Mouse (Mus musculus) MEL (cell line): ENCODE measurements around the gene Pax9.

Experiments
- CHD1 ChIP-seq: IDR thresholded peaks from 2 replicates; pipeline ENCODE4 v1.6.1; 2012; ENCODE audit warnings: low read depth, mild to moderate bottlenecking, inconsistent platforms, low read length, improper control_type of control experiment
- CHD2 ChIP-seq: IDR thresholded peaks from 2 replicates; pipeline ENCODE4 v1.6.1; 2011; ENCODE audit warnings: low read length, improper control_type of control experiment
- CTCF ChIP-seq, 3 experiments: IDR thresholded peaks in 2 of 3; conservative IDR thresholded peaks in 1 of 3; 2 replicates each; pipeline ENCODE4 v1.5.1; 2011 to 2012; ENCODE audit warnings: low read length in 3 of 3, low read depth in 2 of 3, mild to moderate bottlenecking in 2 of 3, improper control_type of control experiment in 1 of 3, inconsistent platforms in 1 of 3, mixed read lengths in 1 of 3, moderate library complexity in 1 of 3; ENCODE audit not compliant: control insufficient read depth in 1 of 3, insufficient read depth in 1 of 3, poor library complexity in 1 of 3, severe bottlenecking in 1 of 3
- E2F4 ChIP-seq: IDR thresholded peaks from 2 replicates; pipeline ENCODE4 v1.6.1; 2011; ENCODE audit warnings: low read depth, low read length, improper control_type of control experiment, borderline replicate concordance
- ELF1 ChIP-seq: IDR thresholded peaks from 2 replicates; pipeline ENCODE4 v1.6.1; 2014; ENCODE audit warnings: low read depth, mild to moderate bottlenecking, inconsistent platforms, low read length, improper control_type of control experiment, moderate library complexity
- ETS1 ChIP-seq: IDR thresholded peaks from 2 replicates; pipeline ENCODE4 v1.6.1; 2012; ENCODE audit warnings: low read depth, mild to moderate bottlenecking, inconsistent platforms, low read length, improper control_type of control experiment, moderate library complexity
- HCFC1 ChIP-seq: IDR thresholded peaks from 2 replicates; pipeline ENCODE4 v1.6.1; 2012; ENCODE audit warnings: low read depth, mild to moderate bottlenecking, inconsistent platforms, low read length, improper control_type of control experiment, moderate library complexity
- KAT2A ChIP-seq: conservative IDR thresholded peaks from 2 replicates; pipeline ENCODE4 v1.6.1; 2012; ENCODE audit warnings: low read depth, low read length, improper control_type of control experiment, inconsistent platforms
- MAX ChIP-seq: IDR thresholded peaks from 2 replicates; pipeline ENCODE4 v1.6.1; 2011; ENCODE audit warnings: low read length, improper control_type of control experiment
- MAZ ChIP-seq: IDR thresholded peaks from 2 replicates; pipeline ENCODE4 v1.6.1; 2012; ENCODE audit warnings: low read depth, mild to moderate bottlenecking, inconsistent platforms, low read length, improper control_type of control experiment
- POLR2A ChIP-seq, 2 experiments: IDR thresholded peaks; 2 replicates each; pipeline ENCODE4 v1.6.1; 2011 to 2012; ENCODE audit warnings: low read length in 2 of 2, mild to moderate bottlenecking in 2 of 2, control low read depth in 1 of 2, improper control_type of control experiment in 1 of 2, low read depth in 1 of 2, moderate library complexity in 1 of 2; ENCODE audit not compliant: control insufficient read depth in 1 of 2, insufficient read depth in 1 of 2, poor library complexity in 1 of 2

DNA sequence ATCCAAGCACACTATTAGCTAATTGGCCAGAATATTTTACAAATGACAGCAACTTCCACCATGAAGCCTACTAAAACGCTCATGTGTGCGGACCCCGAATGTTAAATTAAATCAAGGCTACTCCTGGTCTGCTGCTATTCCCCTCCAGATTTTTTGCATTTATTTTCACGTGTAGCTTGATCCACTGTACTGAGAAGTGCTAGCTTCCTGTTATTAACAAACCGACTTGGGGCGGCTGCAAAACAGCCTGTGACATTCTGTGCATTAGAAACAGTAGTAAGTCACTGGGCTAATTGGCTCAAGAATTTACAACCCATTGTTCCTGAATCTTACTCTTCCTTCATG, 27.1 kb downstream of the Pax9 start:
- no peak for TF ChIP-seq HCFC1
- TF ChIP-seq ETS1: no peak
- no peak for TF ChIP-seq CTCF (IDR thresholded peaks at IDR 0.05 in 2 of 3, conservative IDR thresholded peaks at IDR 0.05 in 1 of 3; ENCODE audit: control insufficient read depth in 1 of 3, insufficient read depth in 1 of 3, low read depth in 2 of 3, low read length in 3 of 3, poor library complexity in 1 of 3, severe bottlenecking in 1 of 3)
- no peak for TF ChIP-seq POLR2A (IDR thresholded peaks at IDR 0.05; ENCODE audit: control insufficient read depth in 1 of 2, insufficient read depth in 1 of 2, low read depth in 1 of 2, low read length in 2 of 2, poor library complexity in 1 of 2)
- no peak for TF ChIP-seq CHD1
- no peak for TF ChIP-seq ELF1
- no peak for TF ChIP-seq MAX
- TF ChIP-seq CHD2: no peak
- TF ChIP-seq MAZ: no peak
- TF ChIP-seq E2F4: no peak
- TF ChIP-seq KAT2A: no peak
